Mouse (Mus musculus): ENCODE results near the gene Lrrc27.

The Lrrc27 gene

GRCm38 (mm10) chr7:139275586-139275985 is 62.8 kb downstream of the Lrrc27 start:
- DNase-seq (ENCODE audit: low spot score), result no peak

DNA sequence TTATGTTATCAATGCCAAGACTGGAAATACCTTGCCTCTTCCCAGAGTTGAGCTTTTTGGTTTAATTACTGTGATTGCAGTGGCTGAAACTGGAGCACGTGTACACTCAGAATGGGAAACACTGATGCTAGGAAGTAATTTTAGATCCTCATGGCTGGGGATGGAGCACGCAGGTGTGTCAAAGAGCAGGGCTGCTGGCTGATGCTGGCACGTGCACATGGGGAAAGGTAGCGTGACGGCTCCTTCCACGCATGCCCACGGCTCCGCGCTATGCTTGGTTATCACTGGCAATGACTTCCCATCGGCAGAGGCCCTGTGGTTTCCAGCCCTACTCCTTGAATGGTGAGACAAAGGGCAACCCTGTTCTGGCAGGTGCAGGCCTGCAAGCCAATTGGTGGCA is 63.4 kb downstream of the Lrrc27 start:
- no peak for DNase-seq (ENCODE audit: low spot score)

DNA sequence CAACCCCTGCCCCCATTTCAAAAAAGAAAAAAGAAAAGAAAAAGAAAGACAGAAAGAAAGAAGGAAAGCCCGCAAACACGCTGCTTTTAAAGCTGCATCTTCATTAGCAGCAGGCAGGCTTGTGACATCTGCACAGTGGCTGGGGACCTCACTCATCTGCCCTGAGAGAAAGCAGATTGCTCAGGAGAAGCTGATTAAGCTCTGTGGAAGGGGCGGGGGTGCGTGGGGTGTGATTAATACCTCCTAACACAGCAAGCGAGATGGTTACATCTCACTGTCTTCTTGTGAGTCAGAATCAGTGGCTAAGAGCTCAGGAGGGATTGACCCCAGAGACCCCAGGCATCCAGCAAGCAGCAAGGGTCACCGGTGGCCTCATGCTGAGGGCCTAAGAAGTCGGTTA is 64.7 kb downstream of the Lrrc27 start:
- no peak for DNase-seq (ENCODE audit: low spot score)

- DNase-seq (ENCODE audit: low spot score), result no peak
These were observed 66.8 kb downstream of the Lrrc27 start for GRCm38 (mm10) chr7:139279571-139279970.

DNA sequence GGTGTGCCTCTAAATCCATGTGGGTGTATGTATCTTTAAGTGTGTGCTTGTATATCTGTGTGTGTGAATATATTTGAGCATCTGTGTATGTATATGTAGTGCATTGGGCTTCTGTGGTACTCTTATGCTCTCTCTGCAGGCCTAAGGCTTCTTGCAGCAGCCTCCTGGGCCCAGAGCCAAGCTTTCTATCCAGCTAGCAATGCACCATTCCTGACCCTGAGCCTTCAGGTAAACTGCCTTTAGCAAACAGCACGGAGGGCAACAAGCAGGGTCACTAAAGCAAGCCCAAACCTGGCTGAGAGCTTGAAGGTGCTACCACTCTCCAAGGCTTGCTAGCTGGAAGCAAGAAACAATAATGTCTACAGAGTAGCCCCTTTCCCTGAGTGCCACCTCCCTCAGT is 67.3 kb downstream of the Lrrc27 start:
- DNase-seq (ENCODE audit: low spot score), result no peak

GRCm38 (mm10) chr7:139281195-139281594 is 68.4 kb downstream of the Lrrc27 start:
- peak; percentile 58 for DNase-seq (ENCODE audit: low spot score)

GRCm38 (mm10) chr7:139282037-139282436 is 69.2 kb downstream of the Lrrc27 start:
- DNase-seq (ENCODE audit: low spot score), result no peak

- DNase-seq (ENCODE audit: low spot score), result no peak
These were observed 72.6 kb downstream of the Lrrc27 start for GRCm38 (mm10) chr7:139285295-139285943.

GRCm38 (mm10) chr7:139288540-139288939 is 75.8 kb downstream of the Lrrc27 start:
- no peak for DNase-seq (ENCODE audit: low spot score)
